Mouse (Mus musculus): ENCODE measurements around the gene Rnls. TPM values are rescaled to one million over a fixed set of nuclear protein-coding genes. Genes with fewer than 3 reads are reported as not detected.

Rnls gene
- polyA plus RNA-seq, 1 experiment from 2014 or later, result 10.9 TPM

GRCm38 (mm10) chr19:33270231-33270630 is 121.9 kb downstream of the Rnls start:
- Histone ChIP-seq H3K27me3 (ENCODE audit: control insufficient read depth, insufficient read depth, low read length) (no peaks in the 10 kb centered on the region), H3K36me3 (replicated peaks; ENCODE audit: control insufficient read depth, insufficient read depth) (no peaks in the 10 kb centered on the region), H3K9me3 (ENCODE audit: control insufficient read depth, low read length) (no peaks in the 10 kb centered on the region), H3K4me1 (replicated peaks; ENCODE audit: control insufficient read depth, insufficient read depth, low read length) (no peaks in the 10 kb centered on the region), H3K27ac (no peak overlapping the region), H3K4me2 (replicated peaks) (no peak overlapping the region), H3K4me3 (replicated peaks; ENCODE audit: low read length) (no peak overlapping the region), H3K9ac (no peak overlapping the region)
- ATAC-seq (ENCODE audit: low FRiP score) (no peak), DNase-seq (ENCODE audit: low spot score) (no peak)
- WGBS, result 85% methylated on average over 2 of the region's 2 CpGs

- DNase-seq (ENCODE audit: low spot score) (no peak), ATAC-seq (ENCODE audit: low FRiP score) (no peak)
- H3K27ac ChIP-seq, result no peak overlapping the region
- WGBS, result 82% methylated on average over 14 of the region's 14 CpGs
- no peaks in the 10 kb centered on the region for H3K9me3 ChIP-seq (ENCODE audit: control insufficient read depth, low read length)
- no peaks in the 10 kb centered on the region for H3K4me1 ChIP-seq (replicated peaks; ENCODE audit: control insufficient read depth, insufficient read depth, low read length)
- H3K36me3 ChIP-seq (replicated peaks; ENCODE audit: control insufficient read depth, insufficient read depth), result no peaks in the 10 kb centered on the region
- H3K4me3 ChIP-seq (replicated peaks; ENCODE audit: low read length), result no peak overlapping the region
- H3K9ac ChIP-seq, result no peak overlapping the region
- no peaks in the 10 kb centered on the region for H3K27me3 ChIP-seq (ENCODE audit: control insufficient read depth, insufficient read depth, low read length)
- H3K4me2 ChIP-seq (replicated peaks), result no peak overlapping the region
Measured at GRCm38 (mm10) chr19:33268044-33268443, 124.1 kb downstream of the Rnls start.

- Histone ChIP-seq H3K9ac (no peak overlapping the region), H3K27ac (no peak overlapping the region), H3K9me3 (ENCODE audit: control insufficient read depth, low read length) (no peaks in the 10 kb centered on the region), H3K4me2 (replicated peaks) (no peak overlapping the region), H3K4me3 (replicated peaks; ENCODE audit: low read length) (no peak overlapping the region), H3K4me1 (replicated peaks; ENCODE audit: control insufficient read depth, insufficient read depth, low read length) (no peaks in the 10 kb centered on the region), H3K36me3 (replicated peaks; ENCODE audit: control insufficient read depth, insufficient read depth) (no peaks in the 10 kb centered on the region), H3K27me3 (ENCODE audit: control insufficient read depth, insufficient read depth, low read length) (no peaks in the 10 kb centered on the region)
- DNase-seq (ENCODE audit: low spot score), result no peak
- 33% methylated on average over 2 of the region's 2 CpGs for WGBS
- no peak for ATAC-seq (ENCODE audit: low FRiP score)
Measured at GRCm38 (mm10) chr19:33265245-33265644, 126.8 kb downstream of the Rnls start.

- ATAC-seq (ENCODE audit: low FRiP score) (no peak), DNase-seq (ENCODE audit: low spot score) (no peak)
- Histone ChIP-seq H3K4me1 (replicated peaks; ENCODE audit: control insufficient read depth, insufficient read depth, low read length) (no peaks in the 10 kb centered on the region), H3K4me2 (replicated peaks) (no peak overlapping the region), H3K9me3 (ENCODE audit: control insufficient read depth, low read length) (no peaks in the 10 kb centered on the region), H3K27ac (no peak overlapping the region), H3K36me3 (replicated peaks; ENCODE audit: control insufficient read depth, insufficient read depth) (no peaks in the 10 kb centered on the region), H3K9ac (no peak overlapping the region), H3K4me3 (replicated peaks; ENCODE audit: low read length) (no peak overlapping the region), H3K27me3 (ENCODE audit: control insufficient read depth, insufficient read depth, low read length) (no peaks in the 10 kb centered on the region)
- 48% methylated on average over 3 of the region's 3 CpGs for WGBS
Measured at GRCm38 (mm10) chr19:33264224-33264993, 127.7 kb downstream of the Rnls start.

- H3K36me3 ChIP-seq (replicated peaks; ENCODE audit: control insufficient read depth, insufficient read depth), result no peaks in the 10 kb centered on the region
- no peaks in the 10 kb centered on the region for H3K4me1 ChIP-seq (replicated peaks; ENCODE audit: control insufficient read depth, insufficient read depth, low read length)
- no peak overlapping the region for H3K9ac ChIP-seq
- ATAC-seq (ENCODE audit: low FRiP score), result no peak
- no peaks in the 10 kb centered on the region for H3K27me3 ChIP-seq (ENCODE audit: control insufficient read depth, insufficient read depth, low read length)
- WGBS, result 87% methylated on average over 2 of the region's 2 CpGs
- no peak overlapping the region for H3K4me3 ChIP-seq (replicated peaks; ENCODE audit: low read length)
- DNase-seq (ENCODE audit: low spot score), result no peak
- H3K9me3 ChIP-seq (ENCODE audit: control insufficient read depth, low read length), result no peaks in the 10 kb centered on the region
- no peak overlapping the region for H3K4me2 ChIP-seq (replicated peaks)
- H3K27ac ChIP-seq, result no peak overlapping the region
Measured at GRCm38 (mm10) chr19:33262421-33262820, 129.7 kb downstream of the Rnls start.

- H3K9me3 ChIP-seq (ENCODE audit: control insufficient read depth, low read length), result no peaks in the 10 kb centered on the region
- no peak overlapping the region for H3K4me3 ChIP-seq (replicated peaks; ENCODE audit: low read length)
- DNase-seq (ENCODE audit: low spot score) (no peak), ATAC-seq (ENCODE audit: low FRiP score) (no peak)
- no peak overlapping the region for H3K4me2 ChIP-seq (replicated peaks)
- 80% methylated on average over 1 of the region's 1 CpGs for WGBS
- H3K27ac ChIP-seq, result no peak overlapping the region
- no peaks in the 10 kb centered on the region for H3K4me1 ChIP-seq (replicated peaks; ENCODE audit: control insufficient read depth, insufficient read depth, low read length)
- no peaks in the 10 kb centered on the region for H3K27me3 ChIP-seq (ENCODE audit: control insufficient read depth, insufficient read depth, low read length)
- no peaks in the 10 kb centered on the region for H3K36me3 ChIP-seq (replicated peaks; ENCODE audit: control insufficient read depth, insufficient read depth)
- H3K9ac ChIP-seq, result no peak overlapping the region
Measured at GRCm38 (mm10) chr19:33259164-33259563, 132.9 kb downstream of the Rnls start.

- WGBS, result 71% methylated on average over 5 of the region's 5 CpGs
- no peak for DNase-seq (ENCODE audit: low spot score)
Measured at GRCm38 (mm10) chr19:33253893-33254292, 138.2 kb downstream of the Rnls start.

GRCm38 (mm10) chr19:33252226-33252625 is 139.9 kb downstream of the Rnls start:
- no peak for DNase-seq (ENCODE audit: low spot score)
- H3K9me3 ChIP-seq (ENCODE audit: control insufficient read depth, low read length), result no peaks in the 10 kb centered on the region
- no peaks in the 10 kb centered on the region for H3K36me3 ChIP-seq (replicated peaks; ENCODE audit: control insufficient read depth, insufficient read depth)
- no peak overlapping the region for H3K9ac ChIP-seq
- WGBS, result 87% methylated on average over 5 of the region's 5 CpGs
- H3K27me3 ChIP-seq (ENCODE audit: control insufficient read depth, insufficient read depth, low read length), result no peaks in the 10 kb centered on the region
- no peak overlapping the region for H3K27ac ChIP-seq
- no peak overlapping the region for H3K4me3 ChIP-seq (replicated peaks; ENCODE audit: low read length)
- H3K4me1 ChIP-seq (replicated peaks; ENCODE audit: control insufficient read depth, insufficient read depth, low read length), result no peaks in the 10 kb centered on the region
- no peak for ATAC-seq (ENCODE audit: low FRiP score)
- no peak overlapping the region for H3K4me2 ChIP-seq (replicated peaks)

More at GRCm38 (mm10) chr19:33253893-33254292, 138.2 kb downstream of the Rnls start:
- Histone ChIP-seq H3K36me3 (replicated peaks; ENCODE audit: control insufficient read depth, insufficient read depth) (no peaks in the 10 kb centered on the region), H3K9me3 (ENCODE audit: control insufficient read depth, low read length) (no peaks in the 10 kb centered on the region), H3K4me1 (replicated peaks; ENCODE audit: control insufficient read depth, insufficient read depth, low read length) (no peaks in the 10 kb centered on the region), H3K4me2 (replicated peaks) (no peak overlapping the region), H3K27ac (no peak overlapping the region), H3K4me3 (replicated peaks; ENCODE audit: low read length) (no peak overlapping the region), H3K9ac (no peak overlapping the region), H3K27me3 (ENCODE audit: control insufficient read depth, insufficient read depth, low read length) (no peaks in the 10 kb centered on the region)
- no peak for ATAC-seq (ENCODE audit: low FRiP score)

GRCm38 (mm10) chr19:33244196-33244595 is 147.9 kb downstream of the Rnls start:
- H3K4me1 ChIP-seq (replicated peaks; ENCODE audit: control insufficient read depth, insufficient read depth, low read length), result no peaks in the 10 kb centered on the region
- WGBS, result 84% methylated on average over 2 of the region's 2 CpGs
- no peaks in the 10 kb centered on the region for H3K36me3 ChIP-seq (replicated peaks; ENCODE audit: control insufficient read depth, insufficient read depth)
- H3K4me2 ChIP-seq (replicated peaks), result no peak overlapping the region
- ATAC-seq (ENCODE audit: low FRiP score) (no peak), DNase-seq (ENCODE audit: low spot score) (no peak)
- H3K27ac ChIP-seq, result no peak overlapping the region
- H3K9me3 ChIP-seq (ENCODE audit: control insufficient read depth, low read length), result no peaks in the 10 kb centered on the region
- H3K9ac ChIP-seq, result no peak overlapping the region
- H3K4me3 ChIP-seq (replicated peaks; ENCODE audit: low read length), result no peak overlapping the region
- H3K27me3 ChIP-seq (ENCODE audit: control insufficient read depth, insufficient read depth, low read length), result no peaks in the 10 kb centered on the region

GRCm38 (mm10) chr19:33240386-33240785 is 151.7 kb downstream of the Rnls start:
- WGBS, result 90% methylated on average over 2 of the region's 2 CpGs
- Histone ChIP-seq H3K4me1 (replicated peaks; ENCODE audit: control insufficient read depth, insufficient read depth, low read length) (no peaks in the 10 kb centered on the region), H3K4me3 (replicated peaks; ENCODE audit: low read length) (no peak overlapping the region), H3K27me3 (ENCODE audit: control insufficient read depth, insufficient read depth, low read length) (no peaks in the 10 kb centered on the region), H3K36me3 (replicated peaks; ENCODE audit: control insufficient read depth, insufficient read depth) (no peaks in the 10 kb centered on the region), H3K9ac (no peak overlapping the region), H3K9me3 (ENCODE audit: control insufficient read depth, low read length) (no peaks in the 10 kb centered on the region), H3K27ac (no peak overlapping the region), H3K4me2 (replicated peaks) (no peak overlapping the region)
- no peak for DNase-seq (ENCODE audit: low spot score)
- no peak for ATAC-seq (ENCODE audit: low FRiP score)

All from hindbrain, embryonic 14.5 days (tissue).